Mouse (Mus musculus) intestine, embryonic 15.5 days (tissue): Measurements from ENCODE around the gene Ncoa5. TPM values are rescaled to one million over a fixed set of nuclear protein-coding genes. Genes with fewer than 3 reads are reported as not detected.

Experiments
- ATAC-seq: fragments of 200-750 bp; cut with Nextera tagmentation; 2 replicates; pipeline ENCODE4 v1.8.0; 2017; ENCODE audit warnings: moderate TSS enrichment, moderate library complexity
- H3K27ac ChIP-seq: fragments of 300-500 bp; sonication (generic); 2 replicates; pipeline ENCODE4 v1.5.1; 2015; ENCODE audit warnings: mild to moderate bottlenecking, inconsistent platforms
- H3K27me3 ChIP-seq: fragments of 300-500 bp; sonication (generic); replicated peaks from 2 replicates; pipeline ENCODE4 v1.6.1; 2015; ENCODE audit warnings: inconsistent platforms
- H3K36me3 ChIP-seq: fragments of 300-500 bp; sonication (generic); 2 replicates; pipeline ENCODE4 v1.6.1; 2015; ENCODE audit warnings: inconsistent platforms
- H3K4me1 ChIP-seq: fragments of 300-500 bp; sonication (generic); replicated peaks from 2 replicates; pipeline ENCODE4 v1.6.1; 2015; ENCODE audit warnings: inconsistent platforms
- H3K4me2 ChIP-seq: fragments of 300-500 bp; sonication (generic); replicated peaks from 2 replicates; pipeline ENCODE4 v1.6.1; 2015; ENCODE audit warnings: mild to moderate bottlenecking, inconsistent platforms
- H3K4me3 ChIP-seq: fragments of 300-500 bp; sonication (generic); replicated peaks from 2 replicates; pipeline ENCODE4 v1.5.1; 2015; ENCODE audit warnings: inconsistent platforms
- H3K9ac ChIP-seq: fragments of 300-500 bp; sonication (generic); 2 replicates; pipeline ENCODE4 v1.6.1; 2015; ENCODE audit warnings: inconsistent platforms
- H3K9me3 ChIP-seq: fragments of 300-500 bp; sonication (generic); 2 replicates; pipeline ENCODE4 v1.6.1; 2016; ENCODE audit warnings: inconsistent platforms
- WGBS: fragments of 180-500 bp; shearing (Covaris S2); methylation state at CpG from one replicate; pipeline ENCODE4 v1.1.7; 2015; 5-methylcytosine and 5-hydroxymethylcytosine counted together
- polyA plus RNA-seq: library from polyadenylated mRNA; unstranded; fragments of >200 nt; fragmentation: Nextera tagmentation; extraction: Ambion mirVana; gene quantifications from 2 replicates; pipeline ENCODE4 v1.2.1, GENCODE M21; 2015

Gene Ncoa5
- polyA plus RNA-seq, 1 experiment from 2014 or later: 48.8 TPM

- H3K9me3 ChIP-seq: no peaks in the 10 kb centered on the region
- H3K4me1 ChIP-seq: peaks cover 9% of the 10 kb centered on the region; the same call in 1 of the 2 replicates
- ATAC-seq: peak; percentile 85
- under 1% methylated on average over 25 of the region's 54 CpGs for WGBS
- peak within 1 kb of the TSS; percentile 55 for H3K4me3 ChIP-seq
- peak within 1 kb of the TSS; percentile 70 for H3K4me2 ChIP-seq
- H3K9ac ChIP-seq: peak within 1 kb of the TSS; percentile 45
- no peaks in the 10 kb centered on the region for H3K36me3 ChIP-seq
- peaks cover 5% of the 10 kb centered on the region; the same call in 1 of the 2 replicates for H3K27me3 ChIP-seq
- no peak within 1 kb of the TSS for H3K27ac ChIP-seq
These were observed 73.8 kb downstream of the Ncoa5 start, which contains the start of gene Slc12a5 for GRCm38 (mm10) chr2:164960716-164961441. TSS of gene Slc12a5 (plus strand) at chr2:164960802.

GRCm38 (mm10) chr2:164957548-164958315, 76.9 kb downstream of the Ncoa5 start:
- ATAC-seq: no peak
- H3K4me3 ChIP-seq: no peak overlapping the region
- H3K9me3 ChIP-seq: no peaks in the 10 kb centered on the region
- peaks cover under 1% of the 10 kb centered on the region; the same call in 1 of the 2 replicates for H3K27me3 ChIP-seq
- no peak overlapping the region for H3K27ac ChIP-seq
- H3K4me2 ChIP-seq: no peak overlapping the region
- 62% methylated on average over 9 of the region's 9 CpGs for WGBS
- H3K9ac ChIP-seq: no peak overlapping the region
- peaks cover 13% of the 10 kb centered on the region for H3K4me1 ChIP-seq
- H3K36me3 ChIP-seq: no peaks in the 10 kb centered on the region

- no peak overlapping the region for H3K4me2 ChIP-seq
- peaks cover 16% of the 10 kb centered on the region for H3K27me3 ChIP-seq
- H3K9ac ChIP-seq: no peak overlapping the region
- no peak overlapping the region for H3K4me3 ChIP-seq
- 50% methylated on average over 5 of the region's 5 CpGs for WGBS
- H3K27ac ChIP-seq: no peak overlapping the region
- ATAC-seq: no peak
- peaks cover 11% of the 10 kb centered on the region for H3K4me1 ChIP-seq
- H3K36me3 ChIP-seq: no peaks in the 10 kb centered on the region
- H3K9me3 ChIP-seq: no peaks in the 10 kb centered on the region
These were observed 78.5 kb downstream of the Ncoa5 start for GRCm38 (mm10) chr2:164956195-164956594.

- 70% methylated on average over 4 of the region's 4 CpGs for WGBS
- Histone ChIP-seq H3K9ac (no peak overlapping the region), H3K4me1 (peaks cover 8% of the 10 kb centered on the region), H3K4me3 (no peak overlapping the region), H3K27me3 (peaks cover 21% of the 10 kb centered on the region), H3K9me3 (no peaks in the 10 kb centered on the region), H3K36me3 (no peaks in the 10 kb centered on the region), H3K4me2 (no peak overlapping the region), H3K27ac (no peak overlapping the region)
- ATAC-seq: no peak
These were observed 78.9 kb downstream of the Ncoa5 start for GRCm38 (mm10) chr2:164955725-164956124.

- Histone ChIP-seq H3K36me3 (no peaks in the 10 kb centered on the region), H3K9ac (no peak overlapping the region)
These were observed 81.4 kb downstream of the Ncoa5 start for GRCm38 (mm10) chr2:164953224-164953623.

GRCm38 (mm10) chr2:164952448-164952847, 82.2 kb downstream of the Ncoa5 start:
- H3K27ac ChIP-seq: no peak overlapping the region
- no peak overlapping the region for H3K9ac ChIP-seq
- H3K4me2 ChIP-seq: no peak overlapping the region
- no peak overlapping the region for H3K4me3 ChIP-seq
- H3K27me3 ChIP-seq: peaks cover 54% of the 10 kb centered on the region
- peaks cover 19% of the 10 kb centered on the region; the same call in 1 of the 2 replicates for H3K4me1 ChIP-seq
- ATAC-seq: no peak
- H3K36me3 ChIP-seq: no peaks in the 10 kb centered on the region
- WGBS: 37% methylated on average over 13 of the region's 13 CpGs
- no peaks in the 10 kb centered on the region for H3K9me3 ChIP-seq

More at GRCm38 (mm10) chr2:164953224-164953623, 81.4 kb downstream of the Ncoa5 start:
- no peak overlapping the region for H3K27ac ChIP-seq
- H3K4me3 ChIP-seq: no peak overlapping the region
- peak overlapping the region; percentile 43 for H3K4me2 ChIP-seq
- ATAC-seq: peak; percentile 88
- peaks cover 46% of the 10 kb centered on the region for H3K27me3 ChIP-seq
- H3K4me1 ChIP-seq: peaks cover 17% of the 10 kb centered on the region; the same call in 1 of the 2 replicates
- 2% methylated on average over 21 of the region's 21 CpGs for WGBS
- H3K9me3 ChIP-seq: no peaks in the 10 kb centered on the region

- H3K4me3 ChIP-seq: no peak overlapping the region
- ATAC-seq: no peak
- peaks cover 19% of the 10 kb centered on the region; the same call in 1 of the 2 replicates for H3K4me1 ChIP-seq
These were observed 82.9 kb downstream of the Ncoa5 start for GRCm38 (mm10) chr2:164951745-164952144.

GRCm38 (mm10) chr2:164950501-164950900, 84.2 kb downstream of the Ncoa5 start:
- Histone ChIP-seq H3K9ac (no peak overlapping the region), H3K36me3 (no peaks in the 10 kb centered on the region), H3K27me3 (peaks cover 62% of the 10 kb centered on the region), H3K4me3 (no peak overlapping the region), H3K27ac (no peak overlapping the region), H3K4me2 (no peak overlapping the region), H3K4me1 (peaks cover 19% of the 10 kb centered on the region; the same call in 1 of the 2 replicates), H3K9me3 (no peaks in the 10 kb centered on the region)
- WGBS: 26% methylated on average over 13 of the region's 13 CpGs
- ATAC-seq: no peak

More at GRCm38 (mm10) chr2:164951745-164952144, 82.9 kb downstream of the Ncoa5 start:
- H3K27ac ChIP-seq: no peak overlapping the region
- no peak overlapping the region for H3K9ac ChIP-seq
- 82% methylated on average over 4 of the region's 4 CpGs for WGBS
- peaks cover 59% of the 10 kb centered on the region for H3K27me3 ChIP-seq
- no peak overlapping the region for H3K4me2 ChIP-seq
- H3K9me3 ChIP-seq: no peaks in the 10 kb centered on the region
- H3K36me3 ChIP-seq: no peaks in the 10 kb centered on the region

Other genes starting within 250 kb of the Ncoa5 start
- 18.4 and 21.2 TPM in 2 replicates for gene Snx21, start 249.0 kb downstream of the Ncoa5 start, polyA plus RNA-seq
- gene Acot8, start 230.0 kb downstream of the Ncoa5 start, polyA plus RNA-seq: 23.6 and 29.7 TPM in 2 replicates
- 8.1 and 9.0 TPM in 2 replicates for gene Zswim3, start 229.8 kb downstream of the Ncoa5 start, polyA plus RNA-seq
- 13.5 TPM in 2 replicates for gene Zswim1, start 212.2 kb downstream of the Ncoa5 start, polyA plus RNA-seq
- not detected in 2 replicates for gene Spata25, start 206.3 kb downstream of the Ncoa5 start, polyA plus RNA-seq
- gene Ctsa, start 202.0 kb downstream of the Ncoa5 start, polyA plus RNA-seq: 266 and 277 TPM in 2 replicates
- 6.8 and 7.4 TPM in 2 replicates for gene Neurl2, start 201.4 kb downstream of the Ncoa5 start, polyA plus RNA-seq
- 28.7 and 29.5 TPM in 2 replicates for gene Pltp, start 177.2 kb downstream of the Ncoa5 start, polyA plus RNA-seq
- 63.6 and 65.5 TPM in 2 replicates for gene Pcif1, start 155.6 kb downstream of the Ncoa5 start, polyA plus RNA-seq
- 10.7 and 11.3 TPM in 2 replicates for gene Zfp335, start 123.1 kb downstream of the Ncoa5 start, polyA plus RNA-seq
- gene Mmp9, start 94.1 kb downstream of the Ncoa5 start, polyA plus RNA-seq: 4.9 and 5.2 TPM in 2 replicates
- 0.80 and 0.97 TPM in 2 replicates for gene Slc12a5, start 74.1 kb downstream of the Ncoa5 start, polyA plus RNA-seq
- 8.5 and 9.3 TPM in 2 replicates for gene Cd40, start 20.8 kb upstream of the Ncoa5 start, polyA plus RNA-seq
- gene 1700025C18Rik, start 55.9 kb upstream of the Ncoa5 start, polyA plus RNA-seq: not detected in 2 replicates
- 0.62 and 0.68 TPM in 2 replicates for gene Cdh22, start 200.0 kb upstream of the Ncoa5 start, polyA plus RNA-seq